Comparison of ENCODE assay signal across 17 mouse cellular contexts in the genomic region with DNA sequence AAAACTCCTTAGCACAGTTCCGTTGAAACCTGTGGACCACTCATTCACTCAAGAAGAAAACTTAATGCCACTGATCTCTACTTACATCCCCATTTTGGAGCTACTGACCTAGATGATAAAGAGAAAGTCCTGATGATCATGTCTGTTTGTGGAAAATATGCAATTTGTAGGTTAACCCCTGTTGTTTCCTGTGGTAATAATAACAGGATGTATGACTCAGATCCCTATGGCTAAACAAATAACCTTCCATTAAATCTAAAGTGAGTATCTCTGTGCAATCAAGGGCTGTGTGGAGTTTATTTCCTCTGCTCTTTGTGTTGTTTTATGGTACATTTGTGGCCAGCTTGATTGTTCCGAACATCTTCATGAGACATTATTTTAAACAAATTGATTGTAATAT.
"Had no signal": no experiment of that assay in that cellular context is flagged by ENCODE, and none has a peak within 500 bp of the region (broad histone marks: within the 10 kb centered on the region; RNA-seq: fewer than 3 reads in every experiment).

No protein-coding gene starts in this region.

- H3K4me2 ChIP-seq: liver, embryonic 13.5 days; lung, embryonic 14.5 days; midbrain, embryonic 13.5 days; neural tube, embryonic 13.5 days had no signal

- H3K27me3 ChIP-seq: liver, embryonic 13.5 days; megakaryocyte, embryonic 14.5 days; midbrain, embryonic 13.5 days; neural tube, embryonic 13.5 days had no signal

- H3K27ac ChIP-seq: liver, embryonic 13.5 days; midbrain, embryonic 10.5 days; midbrain, embryonic 13.5 days; neural tube, embryonic 13.5 days; stomach, postnatal 0 days had no signal

- H3K9me3 ChIP-seq: liver, embryonic 13.5 days; megakaryocyte, embryonic 14.5 days; midbrain, embryonic 10.5 days; midbrain, embryonic 13.5 days; neural tube, embryonic 13.5 days had no signal

- DNase-seq: kidney, adult 9 months; kidney, postnatal 14 days; kidney, postnatal 4 days; liver, embryonic 13.5 days; lung, embryonic 14.5 days; lung, postnatal 10 days; lung, postnatal 36 days; thymus, adult 2 months; thymus, postnatal 14 days; thymus, postnatal 4 days had no signal

- H3K4me1 ChIP-seq: liver, embryonic 13.5 days; midbrain, embryonic 10.5 days; midbrain, embryonic 13.5 days; neural tube, embryonic 13.5 days had no signal

- H3K4me3 ChIP-seq: liver, embryonic 13.5 days; megakaryocyte, embryonic 14.5 days; midbrain, embryonic 10.5 days; midbrain, embryonic 13.5 days; myocyte; neural tube, embryonic 13.5 days had no signal

- H3K36me3 ChIP-seq: liver, embryonic 13.5 days; midbrain, embryonic 10.5 days; midbrain, embryonic 13.5 days; neural tube, embryonic 13.5 days had no signal

- H3K9ac ChIP-seq: liver, embryonic 13.5 days; lung, embryonic 14.5 days; midbrain, embryonic 13.5 days; neural tube, embryonic 13.5 days had no signal

- ATAC-seq: midbrain, embryonic 13.5 days; midbrain, embryonic 16.5 days had no signal
